In the genomic region with DNA sequence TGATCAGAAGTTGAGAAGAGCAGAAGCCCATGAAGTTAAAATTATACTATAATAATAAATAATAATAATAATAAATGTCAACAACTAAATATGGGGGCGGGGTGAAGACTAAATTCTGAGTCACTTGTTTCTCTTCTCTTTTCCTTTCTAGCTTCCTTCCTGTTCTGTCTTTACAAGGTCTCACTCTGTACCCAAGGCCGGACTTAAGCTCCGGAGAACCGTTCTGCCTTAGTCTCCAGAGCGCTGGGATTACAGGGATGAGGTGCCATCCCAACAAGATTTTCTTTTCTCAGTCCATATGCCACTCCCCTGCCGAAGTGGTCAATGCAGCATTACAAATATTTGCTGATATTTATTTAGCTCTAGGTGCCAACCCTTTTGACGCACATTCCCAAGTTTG, we compare ENCODE assay signal across 8 mouse cellular contexts. TPM values are rescaled to one million over a fixed set of nuclear protein-coding genes. Genes with fewer than 3 reads are reported as not detected.
DNase-seq lines count a peak whose midpoint lies in the region; ATAC-seq and TF ChIP-seq lines count a peak whose summit lies in the region.

No protein-coding gene starts in this region.

- H3K9ac ChIP-seq in hindbrain, postnatal 0 days (replicated peaks; ENCODE audit: low read length), result peak overlapping the region; percentile 96

- no peaks in the 10 kb centered on the region for H3K27me3 ChIP-seq in hindbrain, postnatal 0 days (ENCODE audit: insufficient read depth, low read length)

- no peak for DNase-seq in left cerebral cortex, adult 2 months (ENCODE audit: extremely low spot score in 1 of 2, low spot score in 2 of 2)
- no peak for DNase-seq in left cerebral cortex, postnatal 36 days (ENCODE audit: low spot score in 2 of 2)
- peak; percentile 47 for DNase-seq in embryo, embryonic 11 days
- DNase-seq in hindbrain, postnatal 0 days (ENCODE audit: low spot score), result no peak
- no peak for DNase-seq in adipocyte (ENCODE audit: low spot score)
- DNase-seq in thymus, postnatal 4 days, result no peak
- DNase-seq in frontal cortex, postnatal 14 days (ENCODE audit: low spot score in 2 of 2), result no peak

- peak overlapping the region; percentile 55 for H3K4me2 ChIP-seq in hindbrain, postnatal 0 days (ENCODE audit: low read depth, low read length)

- no peaks in the 10 kb centered on the region for H3K9me3 ChIP-seq in hindbrain, postnatal 0 days (ENCODE audit: low read length)

- TF ChIP-seq CTCF in left cerebral cortex, adult 2 months (IDR thresholded peaks at IDR 0.05), result no peak
- no peak for TF ChIP-seq CTCF in hindbrain, postnatal 0 days (IDR thresholded peaks at IDR 0.05; ENCODE audit: low read depth)

- H3K27ac ChIP-seq in left cerebral cortex, adult 2 months, result peak overlapping the region; percentile 98
- peak overlapping the region; percentile 99 for H3K27ac ChIP-seq in hindbrain, postnatal 0 days

- intact Hi-C loops in left cerebral cortex, adult 2 months (cut with DNase I), result loop anchor here (2.0 kb wide), 1 partner anchor 108 kb away; a partner anchor contains a TSS
- intact Hi-C loops in left cerebral cortex, postnatal 36 days (cut with DNase I), result no loop called here

- no peaks in the 10 kb centered on the region for H3K36me3 ChIP-seq in hindbrain, postnatal 0 days (ENCODE audit: insufficient read depth, low read length)

- no peak for ATAC-seq in hindbrain, postnatal 0 days
- peak; percentile 9; the same call in 1 of the 2 replicates for ATAC-seq in megakaryocyte, adult 5-6 weeks (ENCODE audit: poor library complexity, severe bottlenecking)

- 14% methylated on average over 7 of the region's 7 CpGs for WGBS in hindbrain, postnatal 0 days

- H3K4me1 ChIP-seq in hindbrain, postnatal 0 days (ENCODE audit: insufficient read depth, low read length), result peaks cover 15% of the 10 kb centered on the region

- H3K4me3 ChIP-seq in left cerebral cortex, adult 2 months, result peak overlapping the region; percentile 98
- H3K4me3 ChIP-seq in hindbrain, postnatal 0 days (ENCODE audit: low read length), result peak overlapping the region; percentile 97

RNA-seq across cellular contexts. Expression of a gene that starts 0.5 kb away (rescaled TPM):
- total RNA-seq in left cerebral cortex, adult 2 months (2021), result 10 to 100 TPM; 70.4 to 84.7 TPM
- 10 to 100 TPM; 76.9 to 86.9 TPM for total RNA-seq in left cerebral cortex, postnatal 36 days (2021)
- total RNA-seq in hindbrain, postnatal 0 days (2014; rRNA removed), result 57.0 and 60.8 TPM in 2 replicates
- polyA plus RNA-seq in hindbrain, postnatal 0 days (2015; fragmentation: Nextera tagmentation; extraction: Ambion mirVana), result 53.3 and 58.3 TPM in 2 replicates
- total RNA-seq in megakaryocyte, adult 5-6 weeks (2015), result 90.6 and 116 TPM in 2 replicates
- total RNA-seq in megakaryocyte, adult 5-6 weeks (2017), result 117 and 131 TPM in 2 replicates
